Mouse (Mus musculus): ENCODE measurements around the gene Stat5b.

DNA sequence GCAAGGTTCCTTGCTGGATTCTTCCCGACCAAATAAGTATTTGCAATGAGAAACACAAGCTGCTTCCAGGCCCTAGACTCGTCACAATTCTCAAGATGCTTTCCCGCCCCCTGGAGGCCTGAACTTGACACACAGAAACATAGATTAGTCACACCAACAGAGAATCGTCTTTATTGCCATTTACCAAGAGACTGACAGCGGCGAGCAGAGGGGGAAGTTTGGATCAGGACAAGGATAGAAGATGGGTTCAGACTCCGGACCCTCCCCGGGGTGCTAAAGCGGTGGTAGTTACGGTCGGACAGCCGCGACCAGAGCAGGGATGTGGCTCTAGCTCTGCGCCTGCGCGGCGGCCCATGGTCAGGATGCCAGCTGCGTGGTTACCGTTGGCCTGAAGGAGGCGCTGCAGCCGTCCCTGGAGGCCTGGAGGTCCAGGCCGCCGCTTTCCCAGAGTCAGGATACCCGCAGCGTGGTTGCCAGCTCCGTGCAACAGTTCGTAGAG is 88.9 kb downstream of the Stat5b start:
- peak; percentile 78 for TF ChIP-seq CTCF (IDR thresholded peaks at IDR 0.05; ENCODE audit: insufficient read depth, low read depth, low read length)
- TF ChIP-seq POLR2A (IDR thresholded peaks at IDR 0.05; ENCODE audit: insufficient read depth, low read depth, low read length): 0 out of 2 replicates have a peak, but pooled peaks have one; percentile 34
